Mouse (Mus musculus) frontal cortex, postnatal 36 days (tissue): ENCODE measurements at regions not wholly inside any gene's neighbourhood (a gene's known extent, or its start where the extent isn't known, plus 50 kb on each side); places are given as distances from the start of the nearest gene placed in this dataset.

Source experiments
- DNase-seq, 2 experiments: peaks; one replicate each; pipeline ENCODE4 v3.0.0; 2022; ENCODE audit warnings: low spot score in 2 of 2

DNA sequence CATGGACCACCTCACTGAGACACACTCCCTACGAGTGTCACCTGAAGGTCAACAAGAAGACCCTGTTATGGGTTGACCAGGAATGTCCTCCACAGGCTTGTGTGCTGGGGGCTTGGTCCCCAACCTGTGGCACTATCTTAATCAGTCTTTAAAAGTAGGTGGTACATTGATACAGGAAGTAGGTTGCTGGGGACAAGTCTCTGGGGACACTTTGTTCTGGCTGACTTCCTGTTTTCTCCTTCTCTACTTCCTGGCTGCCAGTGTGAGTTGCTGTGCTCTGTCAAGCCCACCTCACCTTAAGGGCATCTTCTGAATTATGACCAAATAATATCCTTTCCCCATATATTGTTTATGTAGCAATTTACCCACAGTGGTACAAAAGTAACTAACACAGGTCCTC is 96.1 kb downstream of the Cct6b start:
- DNase-seq, result no peak

DNA sequence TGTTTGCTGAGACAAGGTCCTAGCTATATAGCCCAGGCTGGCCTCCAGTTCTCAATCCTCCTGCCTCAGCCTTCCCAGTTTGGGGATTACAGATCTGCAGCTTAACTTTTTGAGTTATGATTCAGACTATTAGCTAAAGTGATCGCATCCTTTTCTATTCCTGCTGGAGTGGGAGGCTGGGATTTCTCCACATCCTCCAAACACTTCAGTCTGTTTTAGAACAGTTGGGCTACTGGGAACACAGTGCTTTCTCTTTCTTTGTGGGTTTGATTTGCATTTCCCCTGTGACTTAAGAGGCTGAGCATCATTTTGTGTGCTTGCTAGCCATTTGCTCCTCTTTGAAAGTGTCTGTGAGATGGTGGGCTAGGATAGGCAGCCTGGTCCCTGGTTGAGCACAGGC is 100.0 kb downstream of the Cct6b start:
- peak; percentile 23 to 41 for DNase-seq

DNA sequence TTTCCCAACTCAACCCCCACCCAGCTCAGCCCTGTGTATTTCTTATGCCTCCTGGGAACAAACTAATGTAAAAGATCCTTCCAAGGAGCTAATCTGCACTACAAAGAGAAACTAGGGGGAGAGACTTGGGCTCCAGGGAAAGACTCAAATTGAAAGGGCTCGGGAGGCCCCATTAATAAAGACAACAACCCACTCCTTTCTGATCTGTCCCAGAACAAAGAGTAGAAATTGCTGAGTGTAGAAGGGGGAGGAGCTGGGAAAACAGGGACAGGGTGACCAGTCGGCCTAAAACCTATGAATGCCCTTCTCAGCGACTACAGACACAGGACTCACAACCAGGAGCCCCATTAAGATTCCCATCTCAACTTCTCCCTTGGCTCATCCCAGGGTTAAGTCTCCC is 102.0 kb downstream of the Cct6b start:
- DNase-seq, result no peak

DNA sequence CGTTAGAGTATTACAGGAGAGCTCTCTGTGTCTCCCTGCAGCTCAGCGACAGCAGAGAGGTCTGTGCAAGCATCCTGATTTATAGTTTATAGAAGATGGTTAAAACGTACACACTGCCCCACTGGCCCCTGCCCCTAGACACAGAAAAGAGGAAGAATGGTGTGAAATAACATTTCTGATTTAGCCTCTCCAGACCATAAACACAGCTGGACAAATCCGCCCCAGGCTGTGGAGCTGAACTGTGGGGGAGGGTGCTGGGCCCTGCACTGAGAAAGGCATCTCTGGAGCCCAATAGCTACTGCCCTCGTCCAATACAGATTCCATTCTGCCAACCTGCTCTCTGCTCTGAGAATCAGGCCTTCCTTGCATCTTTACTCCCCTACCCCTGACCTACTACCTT is 112.4 kb downstream of the Cct6b start:
- no peak for DNase-seq

DNA sequence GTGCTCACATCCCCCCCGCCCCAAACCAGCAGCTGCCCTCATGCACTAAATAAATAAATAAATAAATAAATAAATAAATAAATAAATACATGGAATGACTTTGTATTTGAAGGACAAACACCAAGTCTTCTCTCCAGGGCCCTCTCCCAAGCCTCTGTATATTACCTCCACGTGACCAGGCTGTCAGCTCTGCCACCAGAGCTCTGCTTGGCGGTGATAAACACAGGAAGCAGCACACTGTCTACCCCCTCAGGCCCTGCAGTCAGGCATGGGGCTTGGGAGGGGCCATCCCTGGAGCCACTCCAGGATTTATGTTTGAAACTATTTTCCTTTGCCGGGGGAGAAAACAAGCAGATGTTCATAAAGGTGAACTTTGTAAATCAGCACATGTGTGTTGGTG is 125.6 kb downstream of the Cct6b start:
- DNase-seq, result no peak

DNA sequence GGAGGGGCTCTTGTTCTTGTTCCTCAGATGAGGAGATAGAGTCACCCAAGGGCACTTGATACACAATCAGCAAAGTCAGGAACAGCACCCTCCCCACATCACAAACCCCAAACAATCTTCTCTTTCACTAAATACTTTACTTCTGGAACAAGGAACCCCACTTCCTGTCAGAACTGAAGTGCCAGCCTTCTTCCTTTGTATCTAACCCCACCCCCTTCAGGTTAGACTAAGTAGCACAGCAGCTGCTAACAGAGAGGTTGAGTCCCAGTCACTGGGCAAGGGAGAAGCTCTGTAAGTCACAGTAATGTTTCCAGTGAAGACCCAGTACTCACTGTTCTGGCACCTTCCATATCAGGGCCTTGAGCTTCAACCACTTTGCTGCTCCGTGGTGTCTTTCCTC is 131.9 kb downstream of the Cct6b start:
- no peak for DNase-seq

DNA sequence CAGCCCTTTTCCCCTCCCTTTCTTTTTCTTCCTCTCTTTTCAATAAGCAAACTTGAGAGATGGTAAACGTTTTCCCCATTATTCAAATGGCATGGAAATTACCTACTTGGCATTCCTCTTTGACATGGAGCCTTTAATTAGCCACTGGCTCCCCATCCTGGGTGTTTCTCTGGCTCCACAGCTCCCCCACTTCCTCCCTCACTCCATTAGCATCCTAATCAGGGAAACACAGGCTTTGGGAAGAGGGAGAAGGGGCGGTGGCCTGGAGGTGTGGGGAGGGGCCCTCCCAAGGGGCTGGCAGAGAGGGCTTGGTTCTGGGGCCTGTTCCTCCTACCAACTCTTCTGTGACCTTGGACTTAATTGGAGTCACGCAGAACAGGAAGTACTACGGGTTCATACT is 132.7 kb downstream of the Cct6b start:
- peak in 1 of 2 experiments; percentile 9 for DNase-seq

DNA sequence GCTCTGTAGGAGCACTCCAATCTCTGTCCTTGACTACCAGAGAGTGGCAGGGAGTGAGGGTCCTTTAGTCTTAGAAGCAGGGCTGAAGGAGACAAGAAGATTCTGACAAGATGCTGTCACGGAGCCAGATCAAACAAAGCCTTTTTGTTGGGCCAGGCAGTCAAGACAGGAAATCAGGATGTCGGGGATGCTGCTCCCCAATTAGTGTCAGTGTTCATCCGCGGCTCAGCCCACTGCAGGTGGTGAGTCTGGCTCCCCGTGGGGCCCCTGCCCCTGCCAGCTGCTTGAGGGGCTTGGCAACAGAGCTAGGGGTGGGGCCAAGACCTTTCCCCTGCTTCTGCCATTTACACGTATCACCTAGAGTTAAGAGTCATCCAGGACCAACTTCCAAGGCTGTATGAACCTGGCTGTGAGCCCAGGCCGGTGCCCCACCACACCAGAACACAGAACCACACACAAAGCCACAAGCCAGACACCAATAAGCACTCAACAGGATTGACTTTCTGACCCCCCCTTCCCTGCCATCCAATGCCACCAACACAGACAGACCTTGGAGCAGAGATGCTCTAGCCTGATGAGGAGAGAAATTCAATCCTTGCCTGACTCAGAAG is 137.5 kb downstream of the Cct6b start:
- no peak for DNase-seq

DNA sequence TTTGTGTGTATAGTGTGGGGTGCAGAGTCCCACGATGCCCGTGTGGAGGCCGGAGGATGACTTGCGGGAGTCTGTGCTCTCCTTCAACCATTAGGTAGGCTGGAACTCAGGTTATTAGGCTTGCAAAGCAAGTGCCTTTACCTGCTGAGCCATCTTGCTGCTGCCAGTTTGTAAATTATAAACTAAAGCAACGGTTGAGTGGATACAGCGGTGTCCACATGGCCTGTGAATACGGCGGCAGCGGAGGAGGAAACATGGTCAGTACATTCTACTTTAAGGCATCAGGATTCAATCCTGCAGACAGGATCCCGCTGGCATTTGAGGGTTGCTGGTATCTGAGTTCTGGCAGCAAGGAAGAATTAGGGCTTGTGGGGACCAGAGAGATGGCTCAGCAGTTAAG is 143.1 kb downstream of the Cct6b start:
- no peak for DNase-seq

DNA sequence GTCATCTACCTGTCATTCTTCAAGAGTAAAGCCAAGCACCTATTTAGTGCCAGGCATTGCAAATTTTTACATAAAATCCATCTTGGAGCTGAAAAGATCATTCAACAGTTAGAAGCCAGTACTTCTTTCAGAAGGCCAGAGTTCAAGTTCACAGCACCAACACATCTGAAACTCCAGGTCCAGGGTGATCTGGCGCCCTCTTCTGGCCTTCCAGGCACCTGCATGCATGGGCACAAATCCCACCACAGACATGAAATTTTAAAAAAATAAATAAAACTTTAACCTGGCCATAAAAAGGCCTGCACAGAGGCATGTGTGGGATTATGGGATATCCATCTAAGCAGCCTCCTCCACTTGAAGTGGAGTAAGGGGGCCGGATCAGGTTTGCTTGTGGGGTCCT is 144.7 kb downstream of the Cct6b start:
- DNase-seq, result no peak

DNA sequence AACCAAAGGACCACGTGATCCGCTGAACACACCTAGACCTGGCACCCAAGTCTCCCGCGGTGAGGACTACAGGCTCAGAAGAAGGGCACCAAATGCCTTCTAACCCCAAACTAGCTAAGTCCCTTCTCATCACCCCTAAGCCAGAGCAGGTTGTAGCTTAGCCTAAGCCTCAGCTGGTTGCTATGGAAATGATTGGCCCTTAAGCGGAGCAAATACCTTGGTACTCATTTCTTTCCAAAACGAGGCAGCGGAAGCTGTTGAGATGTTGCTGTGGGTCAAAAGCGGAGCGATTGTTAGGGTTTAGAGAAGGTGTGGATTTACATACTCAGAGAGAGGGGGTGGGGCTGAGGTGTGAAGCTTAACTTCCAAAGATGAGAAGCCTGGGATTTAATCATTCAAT is 145.7 kb downstream of the Cct6b start:
- DNase-seq, result no peak

DNA sequence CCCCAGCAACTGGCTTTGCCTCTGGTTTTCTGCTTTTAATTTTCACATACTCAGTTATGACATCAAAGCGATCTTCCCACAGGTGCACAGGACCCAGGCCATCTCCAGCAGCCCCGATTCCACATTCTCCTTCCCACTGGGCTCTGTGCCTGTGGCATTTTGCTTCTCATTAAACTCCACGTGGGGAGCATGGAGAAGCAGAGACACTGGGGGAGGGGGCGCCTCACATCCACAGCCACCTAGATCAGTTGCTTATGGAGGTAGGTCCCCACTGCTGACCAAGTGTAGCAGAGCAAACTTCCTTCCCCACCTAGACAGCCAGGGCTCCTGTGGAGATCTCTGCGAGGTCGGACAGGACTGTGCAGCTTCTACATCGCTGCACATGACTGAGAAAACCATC is 147.3 kb downstream of the Cct6b start:
- DNase-seq, result no peak

DNA sequence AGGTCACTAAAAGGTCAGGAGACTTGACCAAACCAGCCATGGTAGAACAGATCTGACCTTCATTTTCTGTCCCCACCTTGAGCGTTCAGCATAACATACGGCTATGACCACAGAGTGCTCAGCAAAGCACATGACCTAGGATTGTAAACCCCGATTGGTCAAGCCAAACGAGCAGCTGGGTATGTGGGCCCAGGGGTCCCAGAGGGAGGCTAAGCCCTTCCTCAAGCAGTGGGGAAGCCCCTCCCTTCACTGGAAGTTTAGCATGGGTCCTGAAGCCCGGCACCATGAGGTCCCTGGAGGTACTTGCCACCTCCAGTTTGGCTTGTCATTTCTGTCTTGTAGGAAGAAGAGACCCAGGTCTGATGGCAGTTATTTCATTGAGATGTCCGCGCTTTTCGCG is 149.8 kb downstream of the Cct6b start:
- no peak for DNase-seq

DNA sequence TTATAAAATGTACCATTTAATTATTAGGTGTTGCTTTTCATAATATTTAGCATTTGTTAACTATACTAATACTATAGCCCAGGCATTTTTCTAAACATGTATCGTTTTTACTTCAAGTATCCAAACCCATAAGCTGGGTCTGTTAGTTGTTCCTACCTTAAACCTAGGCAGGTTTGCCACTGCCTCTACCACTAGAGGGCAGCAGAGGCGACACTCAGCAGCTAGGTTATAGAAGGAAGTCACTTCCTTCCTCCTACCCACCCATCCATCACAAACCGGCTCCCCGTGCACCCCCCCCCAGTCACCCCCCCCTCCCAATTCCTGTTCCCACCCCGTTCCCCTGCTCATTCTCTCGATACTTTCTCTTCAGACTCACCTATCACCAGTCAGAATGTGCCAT is 150.6 kb downstream of the Cct6b start:
- peak; percentile 66 to 71 for DNase-seq

DNA sequence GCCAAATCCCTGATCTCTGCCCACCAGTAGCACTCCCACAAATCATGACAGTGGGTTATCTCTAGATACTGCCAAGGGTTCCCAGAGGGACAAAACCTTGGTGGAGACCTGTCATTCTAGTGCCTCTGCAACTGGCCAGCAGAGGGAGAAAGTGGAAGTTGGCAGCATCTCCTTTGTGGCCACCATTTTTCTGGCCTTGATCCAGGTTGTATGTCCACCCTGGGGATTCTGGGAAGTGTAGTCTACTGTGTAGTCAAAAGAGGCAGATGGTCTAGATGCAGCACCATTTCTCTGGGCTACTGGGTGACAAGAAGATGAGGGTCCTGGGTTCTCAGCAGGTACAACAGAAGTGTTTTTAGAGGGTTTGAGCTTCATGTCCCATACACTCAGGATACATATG is 152.1 kb downstream of the Cct6b start:
- DNase-seq, result peak in 1 of 2 experiments; percentile 11

DNA sequence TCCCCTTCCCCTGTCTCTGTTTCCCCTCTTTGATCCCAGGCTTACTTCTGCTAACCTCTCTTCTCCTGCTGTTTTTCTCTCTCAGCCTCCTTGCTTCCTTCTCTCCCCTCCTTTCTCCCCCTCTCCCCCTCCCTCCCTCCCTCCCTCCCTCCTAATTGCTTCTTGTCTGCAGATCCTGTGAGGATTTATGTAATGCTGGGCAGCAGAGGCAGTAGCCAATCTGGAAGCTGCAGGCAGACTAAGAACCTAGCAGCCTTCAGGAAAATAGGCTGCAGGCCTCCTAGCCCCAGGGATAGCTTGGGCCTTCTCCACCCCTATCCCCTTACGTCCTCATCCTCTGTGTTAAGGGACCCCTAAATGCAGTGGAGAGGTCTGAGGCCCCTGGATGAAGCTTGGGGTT is 155.2 kb downstream of the Cct6b start:
- DNase-seq, result no peak

DNA sequence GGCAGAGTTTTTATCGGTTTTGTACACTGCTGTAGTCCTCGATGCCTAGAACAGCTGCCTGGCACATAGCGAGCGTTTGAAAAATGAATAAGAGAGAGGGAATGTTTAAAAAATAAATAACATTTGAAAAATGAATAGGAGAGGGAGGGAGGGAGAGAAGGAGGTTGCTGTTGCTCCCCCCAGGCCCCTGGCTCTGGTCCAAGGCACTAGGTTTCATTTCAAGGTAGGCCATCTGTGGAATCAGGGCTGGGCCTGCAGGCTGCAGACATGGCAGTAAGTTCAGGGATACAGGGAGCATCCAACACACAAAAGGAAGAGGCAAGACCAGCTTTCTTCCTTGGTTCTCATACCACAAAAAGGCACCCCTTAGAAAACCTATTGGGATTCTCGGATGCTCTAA is 156.5 kb downstream of the Cct6b start:
- no peak for DNase-seq

DNA sequence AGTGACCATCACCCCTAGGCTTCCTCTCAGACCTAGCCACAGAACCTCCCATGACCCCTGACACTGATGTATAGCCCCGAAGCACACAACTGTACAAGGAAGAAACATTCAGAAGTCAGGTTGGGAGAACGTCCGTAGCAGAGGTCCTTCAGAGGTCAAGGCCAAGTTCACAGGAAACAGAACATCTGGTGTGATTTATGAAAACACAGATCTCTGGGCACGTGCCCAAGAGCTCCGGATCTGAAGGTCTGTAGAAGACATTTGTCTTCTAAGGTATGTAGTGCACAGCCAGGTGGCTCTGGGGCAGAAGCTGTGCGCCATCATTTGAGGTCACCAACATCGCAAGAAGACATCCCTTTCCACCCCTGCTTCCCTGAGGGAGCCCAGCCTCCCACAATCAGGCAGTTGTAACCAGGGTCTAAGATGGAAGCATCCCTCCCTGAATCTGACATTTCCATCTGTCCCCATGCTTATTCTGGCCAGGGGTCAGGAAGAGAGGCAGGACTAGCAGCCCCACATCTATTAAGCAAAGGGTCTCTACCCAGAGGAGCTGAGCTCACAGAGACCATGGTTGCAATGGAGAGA is 159.8 kb downstream of the Cct6b start:
- no peak for DNase-seq

DNA sequence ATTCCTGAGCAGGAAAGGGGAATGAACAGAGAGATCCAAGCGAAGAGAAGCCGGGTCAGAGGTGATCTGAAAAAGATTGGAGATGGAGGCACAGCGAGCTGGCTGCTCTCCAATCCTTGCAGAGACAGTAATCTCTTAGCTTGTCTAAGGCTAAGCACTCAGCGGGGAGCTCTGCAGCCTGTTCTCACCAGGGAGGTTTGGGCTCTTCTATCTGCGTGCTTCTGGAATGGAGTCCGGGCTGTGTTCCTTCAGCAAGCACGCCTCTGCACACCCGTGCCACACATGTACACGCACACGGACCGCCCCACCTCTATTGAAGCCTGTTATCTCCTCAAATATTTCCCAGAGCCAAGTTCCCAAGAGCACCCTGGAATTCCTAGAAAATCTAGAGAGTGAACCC is 161.3 kb downstream of the Cct6b start:
- DNase-seq, result no peak

DNA sequence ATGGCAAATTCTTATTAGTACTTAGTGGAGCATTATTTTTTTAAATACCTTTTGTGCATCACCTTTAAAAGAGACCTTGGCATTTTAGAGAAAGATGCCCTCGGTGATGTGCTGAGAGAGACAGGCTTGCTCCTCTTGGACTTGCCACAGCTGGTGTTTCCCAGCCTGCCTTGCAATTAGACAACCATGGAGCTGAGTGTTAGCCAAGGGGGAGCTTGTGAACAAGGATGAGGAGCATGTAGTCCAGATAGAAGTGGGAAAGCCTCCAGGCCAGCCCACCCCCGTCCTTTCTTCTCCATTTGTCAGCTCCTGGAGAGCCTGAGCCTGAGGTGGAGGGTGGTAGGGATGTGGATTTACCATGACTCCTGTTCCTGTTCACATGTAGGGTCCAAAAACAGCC is 161.9 kb downstream of the Cct6b start:
- no peak for DNase-seq

DNA sequence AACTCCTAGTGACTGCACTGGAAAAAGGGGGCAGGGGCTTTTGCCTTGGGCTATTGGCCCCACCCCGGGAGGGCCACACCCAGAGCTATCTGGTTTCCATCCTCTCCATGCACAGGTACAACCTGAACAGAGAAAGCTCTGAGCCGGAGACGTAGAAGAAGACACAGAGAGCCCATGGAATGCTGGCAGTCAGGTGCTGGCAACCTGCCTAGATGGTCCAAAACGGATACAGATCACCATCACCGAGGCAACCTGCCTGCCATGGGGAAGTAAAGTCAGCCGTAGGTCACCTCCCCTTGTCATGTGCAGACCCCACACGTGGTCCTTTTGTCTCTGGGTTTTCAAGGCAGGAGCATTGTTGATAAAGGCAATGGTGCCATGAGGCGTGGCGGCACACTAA is 164.0 kb downstream of the Cct6b start:
- no peak for DNase-seq

DNA sequence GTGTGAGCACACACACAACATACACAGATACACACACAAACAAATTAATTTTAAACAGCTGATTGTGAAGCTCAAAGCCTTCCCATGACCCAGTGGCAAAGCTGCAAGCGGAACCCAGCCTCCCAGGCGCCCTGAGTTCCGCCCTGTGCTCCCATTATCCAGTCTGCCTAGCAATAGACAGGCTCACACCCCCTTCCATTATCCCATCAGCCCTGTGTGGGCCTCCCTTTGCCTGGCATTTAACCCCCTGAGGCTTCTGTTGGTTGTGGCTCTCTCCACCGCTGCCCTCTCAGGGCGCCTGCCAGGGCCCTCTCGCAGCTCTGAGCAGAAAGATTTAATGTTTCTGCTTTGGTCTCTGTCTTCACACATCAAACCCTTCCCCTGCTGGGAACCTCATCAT is 166.4 kb downstream of the Cct6b start:
- DNase-seq, result no peak

DNA sequence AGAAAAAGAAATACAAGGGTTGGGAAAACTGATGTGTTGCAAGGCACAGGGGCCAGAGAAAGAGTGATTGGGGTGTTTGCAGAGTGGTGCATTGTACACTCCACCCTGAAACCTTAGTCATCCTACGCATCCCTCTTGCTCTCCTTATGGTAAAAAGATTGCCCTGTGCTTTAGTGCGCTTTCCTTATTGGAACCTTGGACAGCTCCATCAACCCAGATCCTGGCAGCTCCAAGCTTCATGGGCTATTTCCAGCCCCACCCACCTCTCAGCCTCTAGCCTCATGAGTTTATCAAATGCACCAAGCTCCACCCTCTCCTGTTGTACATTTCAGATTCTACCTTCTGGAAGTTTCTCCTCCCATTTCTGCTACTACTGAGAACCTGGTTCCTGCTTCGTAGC is 167.3 kb downstream of the Cct6b start:
- DNase-seq, result peak in 1 of 2 experiments; percentile 13

DNA sequence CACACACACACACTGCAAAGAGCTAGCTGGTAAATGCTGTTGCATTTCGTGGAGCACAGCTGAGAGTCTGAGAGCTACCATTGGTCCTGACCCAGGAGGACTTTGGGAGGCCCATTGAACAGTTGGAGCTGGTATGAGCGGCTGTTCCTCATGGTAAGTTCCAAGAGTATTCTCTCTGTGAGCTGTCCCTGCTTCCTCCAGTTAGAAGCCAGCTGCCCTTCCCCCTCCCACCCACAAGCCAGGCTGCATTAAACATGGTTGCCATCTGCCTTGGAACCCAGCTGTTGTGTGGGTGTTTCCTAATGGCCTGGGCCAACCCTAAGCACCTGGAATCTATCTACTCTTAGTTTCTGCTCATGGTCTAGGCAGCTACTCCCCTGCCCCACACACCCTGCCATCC is 174.4 kb downstream of the Cct6b start:
- no peak for DNase-seq
